ENCODE assay signal across 8 mouse cellular contexts in genomic region chr17:83985916-83986578, GRCm38 (mm10).
DNase-seq lines count a peak whose midpoint lies in the region; ATAC-seq and TF ChIP-seq lines count a peak whose summit lies in the region.

No protein-coding gene starts in this region.

- peaks cover 93% of the 10 kb centered on the region for H3K4me1 ChIP-seq in megakaryocyte, embryonic 14.5 days
- peaks cover 36% of the 10 kb centered on the region for H3K4me1 ChIP-seq in forebrain, embryonic 12.5 days
- H3K4me1 ChIP-seq in intestine, postnatal 0 days (replicated peaks; ENCODE audit: control insufficient read depth, insufficient read depth, low read length) = peaks cover 8% of the 10 kb centered on the region; the same call in 1 of the 2 replicates
- H3K4me1 ChIP-seq in neural tube, embryonic 14.5 days (ENCODE audit: control insufficient read depth, insufficient read depth, low read length) = peaks cover 11% of the 10 kb centered on the region; the same call in 1 of the 2 replicates

- no peak for TF ChIP-seq CTCF in intestine, postnatal 0 days (IDR thresholded peaks at IDR 0.05; ENCODE audit: low read depth)

- peak overlapping the region; percentile 23 for H3K4me3 ChIP-seq in megakaryocyte, embryonic 14.5 days (replicated peaks)
- H3K4me3 ChIP-seq in forebrain, embryonic 12.5 days (replicated peaks) = no peak overlapping the region
- no peak overlapping the region for H3K4me3 ChIP-seq in intestine, postnatal 0 days (ENCODE audit: low read depth, low read length)
- no peak overlapping the region for H3K4me3 ChIP-seq in neural tube, embryonic 14.5 days (ENCODE audit: low read depth, low read length)

- no peak for ATAC-seq in megakaryocyte, adult 5-6 weeks (ENCODE audit: poor library complexity, severe bottlenecking)
- no peak for ATAC-seq in forebrain, embryonic 12.5 days (ENCODE audit: low FRiP score)
- no peak for ATAC-seq in intestine, postnatal 0 days
- ATAC-seq in neural tube, embryonic 14.5 days (ENCODE audit: low read depth) = peak; percentile 19; the same call in 1 of the 2 replicates

- H3K27me3 ChIP-seq in megakaryocyte, embryonic 14.5 days (replicated peaks) = peaks cover 3% of the 10 kb centered on the region
- 0 out of 2 replicates have a peak, but pooled peaks cover 3% of the 10 kb centered on the region for H3K27me3 ChIP-seq in forebrain, embryonic 12.5 days
- no peaks in the 10 kb centered on the region for H3K27me3 ChIP-seq in intestine, postnatal 0 days (replicated peaks; ENCODE audit: control insufficient read depth, insufficient read depth, low read length)
- no peaks in the 10 kb centered on the region for H3K27me3 ChIP-seq in neural tube, embryonic 14.5 days (ENCODE audit: control insufficient read depth, insufficient read depth, low read length)

- WGBS in forebrain, embryonic 12.5 days = 61% methylated on average over 15 of the region's 15 CpGs
- 62% methylated on average over 15 of the region's 15 CpGs for WGBS in intestine, postnatal 0 days
- 47% methylated on average over 15 of the region's 15 CpGs for WGBS in neural tube, embryonic 14.5 days

- H3K27ac ChIP-seq in forebrain, embryonic 12.5 days = peak overlapping the region; percentile 78
- peak overlapping the region; percentile 50 for H3K27ac ChIP-seq in intestine, postnatal 0 days (ENCODE audit: low read depth, low read length)
- H3K27ac ChIP-seq in neural tube, embryonic 14.5 days (ENCODE audit: low read depth, low read length) = no peak overlapping the region; the same call in 1 of the 2 replicates

- H3K36me3 ChIP-seq in megakaryocyte, embryonic 14.5 days (replicated peaks; ENCODE audit: low read length) = peaks cover 6% of the 10 kb centered on the region
- no peaks in the 10 kb centered on the region for H3K36me3 ChIP-seq in forebrain, embryonic 12.5 days (replicated peaks)
- H3K36me3 ChIP-seq in intestine, postnatal 0 days (ENCODE audit: control insufficient read depth, insufficient read depth) = no peaks in the 10 kb centered on the region
- no peaks in the 10 kb centered on the region for H3K36me3 ChIP-seq in neural tube, embryonic 14.5 days (ENCODE audit: control insufficient read depth, insufficient read depth, low read length)

- no peak overlapping the region for H3K4me2 ChIP-seq in forebrain, embryonic 12.5 days
- no peak overlapping the region for H3K4me2 ChIP-seq in intestine, postnatal 0 days (replicated peaks; ENCODE audit: low read depth)
- H3K4me2 ChIP-seq in neural tube, embryonic 14.5 days (ENCODE audit: low read depth, low read length) = no peak overlapping the region

- no peak for DNase-seq in cerebellum, adult 11 months
- no peak for DNase-seq in cerebellum, postnatal 25 days
- DNase-seq in layer of hippocampus, postnatal 25 days (ENCODE audit: extremely low spot score in 1 of 2, low spot score in 1 of 2) = no peak

- no peak overlapping the region for H3K9ac ChIP-seq in forebrain, embryonic 12.5 days
- H3K9ac ChIP-seq in intestine, postnatal 0 days (ENCODE audit: low read depth, low read length) = no peak overlapping the region
- no peak overlapping the region for H3K9ac ChIP-seq in neural tube, embryonic 14.5 days (replicated peaks; ENCODE audit: low read depth, low read length)

- H3K9me3 ChIP-seq in megakaryocyte, embryonic 14.5 days = peaks cover 6% of the 10 kb centered on the region
- H3K9me3 ChIP-seq in forebrain, embryonic 12.5 days = no peaks in the 10 kb centered on the region
- no peaks in the 10 kb centered on the region for H3K9me3 ChIP-seq in intestine, postnatal 0 days (ENCODE audit: control insufficient read depth)
- no peaks in the 10 kb centered on the region for H3K9me3 ChIP-seq in neural tube, embryonic 14.5 days (ENCODE audit: control insufficient read depth, low read length)
